Mouse (Mus musculus): ENCODE measurements around the gene Acot3.

The Acot3 gene

DNA sequence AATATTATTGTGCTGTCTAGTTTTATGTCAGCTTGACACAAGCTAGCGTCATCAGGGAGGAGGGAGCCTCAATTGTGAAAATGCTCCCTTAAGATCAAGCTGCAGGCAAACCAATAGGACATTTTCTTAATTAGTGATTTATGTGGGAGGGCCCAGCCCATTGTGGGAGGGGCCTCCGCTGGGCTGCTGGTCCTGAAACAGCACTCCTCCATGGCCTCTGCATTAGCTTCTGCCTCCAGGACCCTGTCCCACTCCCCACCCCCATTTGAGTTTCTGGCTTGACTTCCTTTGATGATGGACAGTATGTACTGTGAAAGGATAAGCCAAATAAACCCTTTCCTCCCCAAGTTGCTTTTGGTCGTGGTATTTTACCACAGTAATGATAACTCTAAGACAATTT is 55.1 kb downstream of the Acot3 start:
- DNase-seq: no peak

DNA sequence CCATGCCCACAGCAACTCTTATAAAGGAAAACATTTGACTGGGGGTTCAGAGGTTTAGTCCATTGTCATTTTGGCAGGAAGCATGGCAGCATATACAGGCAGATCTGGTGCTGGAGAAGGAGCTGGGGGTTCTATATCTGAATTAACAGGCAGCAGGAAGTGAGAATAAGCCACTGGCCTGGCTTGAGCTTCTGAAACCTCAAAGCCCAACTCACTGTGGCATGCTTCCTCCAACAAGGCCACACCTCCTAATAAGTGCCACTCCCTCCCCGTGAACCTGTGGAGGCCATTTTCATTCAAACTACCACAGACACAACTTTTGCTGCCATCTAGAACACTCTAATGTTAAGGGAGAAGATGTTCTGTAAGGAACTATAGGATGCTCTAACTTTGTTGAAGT is 55.7 kb downstream of the Acot3 start:
- DNase-seq: no peak

DNA sequence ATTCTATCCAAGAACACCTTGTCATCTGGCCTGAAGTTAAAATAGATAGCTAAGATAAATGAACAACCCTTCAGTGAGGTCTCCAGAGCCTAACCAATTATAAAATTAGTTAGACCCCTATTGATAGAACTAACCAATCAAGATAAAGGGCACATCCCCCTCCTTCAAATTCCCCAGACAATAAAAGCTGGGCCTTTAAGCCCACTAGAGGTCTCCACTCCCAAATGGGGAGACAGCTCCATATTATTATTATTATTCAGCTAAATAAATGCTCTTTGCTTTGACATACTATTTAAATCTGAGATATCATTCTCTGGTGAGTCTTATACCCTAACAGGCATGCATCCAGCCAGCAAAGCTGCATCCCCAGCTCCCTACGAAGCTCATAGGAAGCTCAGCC is 58.0 kb downstream of the Acot3 start:
- DNase-seq: no peak
